Mouse (Mus musculus): ENCODE data around the gene Ctdsp2.

The Ctdsp2 gene

DNA sequence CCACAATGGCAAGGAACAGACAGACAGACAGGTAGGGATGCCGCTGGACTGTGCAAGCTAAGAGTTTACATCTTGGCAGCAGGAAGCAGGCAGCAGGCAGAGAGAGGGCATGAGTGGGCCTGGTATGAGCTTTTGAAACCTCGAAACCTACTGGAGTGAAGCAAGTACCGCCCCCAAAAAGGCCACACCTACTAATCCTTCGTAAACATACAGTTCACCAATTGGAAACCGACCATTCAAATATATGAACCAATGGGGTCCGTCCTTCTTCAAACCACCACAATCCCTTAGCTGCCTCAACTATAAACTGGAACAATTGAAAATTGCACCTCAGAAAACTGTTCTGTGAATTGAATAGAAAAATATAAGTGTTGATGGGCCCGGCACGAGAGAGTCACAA lies 14.7 kb upstream of the Ctdsp2 start:
- DNase-seq, result no peak

DNA sequence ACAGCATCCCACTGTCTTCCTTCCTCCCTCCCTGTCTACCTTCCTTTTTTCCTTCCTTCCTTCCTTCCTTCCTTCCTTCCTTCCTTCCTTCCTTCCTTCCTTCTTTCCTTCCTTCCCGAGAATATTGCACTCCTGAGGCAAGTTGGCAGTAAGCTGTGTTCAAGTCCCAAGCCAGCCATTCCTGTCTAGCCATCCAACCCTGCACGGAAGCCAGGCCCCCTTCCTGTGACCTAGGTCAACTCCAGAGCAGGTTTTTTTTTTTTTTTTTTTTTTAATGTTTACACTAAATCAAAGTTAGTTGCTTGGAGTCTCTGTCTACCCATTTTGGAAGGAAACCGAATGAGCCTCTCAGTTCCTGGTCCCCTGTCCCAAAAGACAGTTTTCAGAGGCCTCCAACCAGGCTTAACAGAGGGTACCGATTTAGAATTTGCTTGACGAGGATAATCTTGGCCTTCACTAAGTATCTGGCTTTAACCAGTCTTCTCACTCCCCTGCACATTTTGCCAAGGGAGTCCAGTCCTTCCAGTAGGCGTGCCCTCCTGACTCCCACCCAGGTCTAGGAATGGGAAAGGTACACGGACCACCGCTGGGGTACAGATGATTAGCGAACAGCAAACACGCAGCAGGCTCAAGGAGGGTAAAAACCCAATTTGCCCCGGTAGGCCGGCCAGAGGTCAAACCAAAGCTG lies 7.0 kb upstream of the Ctdsp2 start:
- no peak for DNase-seq

DNA sequence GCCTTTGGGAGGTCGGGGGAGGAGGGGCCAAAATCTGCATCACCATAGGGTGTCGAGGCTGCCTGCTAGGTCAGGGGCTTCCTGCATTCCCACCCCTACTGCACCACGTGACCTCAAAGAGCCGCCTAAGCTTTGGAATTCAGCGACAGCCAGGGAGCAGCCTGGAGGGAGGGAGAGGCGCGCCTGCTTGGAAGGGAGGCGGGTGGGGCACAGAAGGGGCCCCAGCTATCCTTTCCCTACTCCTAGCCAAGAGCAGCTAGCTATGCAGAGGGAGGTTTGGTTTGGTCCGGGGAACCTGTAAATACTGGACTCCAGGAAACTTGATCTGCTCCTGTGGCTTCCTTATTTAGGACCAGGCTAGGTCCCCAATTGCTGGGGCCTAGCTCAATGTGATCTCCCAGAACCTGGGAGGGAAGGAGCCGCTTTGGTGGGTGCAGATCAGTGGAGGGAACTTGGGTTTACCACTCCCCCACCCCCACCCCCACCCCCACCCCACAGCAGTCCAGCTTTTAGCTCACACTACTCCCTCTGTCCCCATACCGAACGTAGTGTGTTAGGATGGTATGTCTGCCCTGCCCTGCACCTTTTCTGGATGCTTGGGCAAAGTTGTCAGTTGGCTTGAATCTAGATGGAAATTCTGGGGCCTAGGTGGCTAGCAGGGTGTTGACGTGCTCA lies 6.3 kb upstream of the Ctdsp2 start:
- DNase-seq, result peak; percentile 45 to 74

DNA sequence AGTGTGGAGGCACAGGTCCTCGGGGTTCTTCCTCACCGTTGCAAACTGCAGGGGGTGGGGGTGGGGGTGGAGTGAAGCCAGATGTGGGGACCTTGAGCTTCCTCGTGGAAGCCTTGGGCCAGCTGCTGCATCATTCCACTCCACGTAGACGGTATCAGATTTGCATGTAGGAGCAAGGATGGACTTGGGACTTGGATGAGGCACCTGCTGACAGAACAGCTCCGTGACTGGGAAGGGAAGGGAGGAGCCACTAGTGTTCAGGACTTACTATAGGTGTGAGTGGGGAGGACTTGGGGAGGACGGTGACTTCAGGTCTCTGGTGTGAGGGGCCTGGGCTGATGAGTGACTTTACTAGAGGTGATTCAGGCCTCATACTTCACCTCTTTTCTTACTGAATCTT lies 5.5 kb upstream of the Ctdsp2 start:
- no peak for DNase-seq

DNA sequence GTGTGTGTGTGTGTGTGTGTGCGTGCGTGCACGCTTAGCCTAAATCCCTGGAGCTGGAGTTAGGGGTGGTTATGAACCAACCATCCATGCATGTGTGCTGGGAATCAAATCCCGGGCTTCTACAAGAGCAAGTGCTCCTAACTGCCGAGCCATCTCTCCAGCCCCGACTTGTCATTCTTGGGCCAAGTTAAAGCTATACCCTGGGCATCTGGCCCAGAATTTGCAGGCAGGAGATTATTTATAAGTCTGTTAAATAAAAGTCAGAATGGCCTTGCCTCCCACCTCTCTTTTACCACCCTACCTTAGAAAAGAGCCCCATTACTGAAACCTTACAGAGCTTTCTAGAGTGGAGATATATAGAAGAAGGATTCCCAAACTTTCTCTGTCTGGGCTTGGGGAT lies 2.8 kb upstream of the Ctdsp2 start:
- DNase-seq, result no peak

DNA sequence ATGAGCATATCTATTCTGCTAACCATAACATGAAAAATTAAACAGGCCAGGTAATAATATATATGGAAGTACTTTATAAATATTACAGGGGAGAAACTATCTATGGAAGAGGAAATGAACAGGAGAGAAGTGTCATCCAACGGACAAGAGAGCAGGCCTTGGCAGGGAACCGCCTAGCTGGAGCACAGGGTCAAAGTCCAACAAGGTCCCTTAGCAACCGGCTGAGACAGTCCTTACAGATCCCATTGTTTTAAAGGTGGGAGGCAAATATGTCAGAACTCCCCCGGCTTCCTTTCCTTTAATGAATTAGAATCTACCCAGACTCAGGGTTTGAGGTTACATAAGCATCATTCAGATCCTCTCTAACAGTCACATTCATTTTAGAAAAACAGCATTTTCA lies 1.4 kb upstream of the Ctdsp2 start:
- peak; percentile 69 to 73 for DNase-seq

DNA sequence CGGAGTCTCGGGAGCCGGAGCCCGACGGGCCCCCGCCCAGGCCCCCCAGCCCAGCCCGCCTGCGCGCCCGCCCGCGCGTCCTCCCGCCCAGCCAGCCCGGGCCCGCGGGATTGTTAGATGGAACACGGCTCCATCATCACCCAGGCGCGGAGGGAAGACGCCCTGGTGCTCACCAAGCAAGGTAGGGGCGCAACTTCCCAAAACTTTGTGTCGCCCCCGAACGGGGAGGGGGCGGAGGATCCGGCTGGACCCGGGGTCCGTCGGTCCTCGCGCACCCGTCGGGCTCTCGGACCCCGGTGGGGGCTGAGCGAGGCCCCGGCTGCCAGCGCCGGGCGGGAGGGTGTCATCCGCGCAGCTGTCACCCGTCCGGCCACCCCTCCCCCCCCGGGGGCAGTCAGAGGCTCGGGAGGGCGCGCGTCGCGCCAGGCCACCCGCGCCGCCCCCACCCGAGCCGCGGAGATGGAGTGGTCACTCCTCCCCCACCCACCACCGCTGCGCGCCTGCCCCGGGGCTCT lies 661 bp downstream of the Ctdsp2 start:
- peak in 1 of 2 experiments; percentile 57 for DNase-seq

DNA sequence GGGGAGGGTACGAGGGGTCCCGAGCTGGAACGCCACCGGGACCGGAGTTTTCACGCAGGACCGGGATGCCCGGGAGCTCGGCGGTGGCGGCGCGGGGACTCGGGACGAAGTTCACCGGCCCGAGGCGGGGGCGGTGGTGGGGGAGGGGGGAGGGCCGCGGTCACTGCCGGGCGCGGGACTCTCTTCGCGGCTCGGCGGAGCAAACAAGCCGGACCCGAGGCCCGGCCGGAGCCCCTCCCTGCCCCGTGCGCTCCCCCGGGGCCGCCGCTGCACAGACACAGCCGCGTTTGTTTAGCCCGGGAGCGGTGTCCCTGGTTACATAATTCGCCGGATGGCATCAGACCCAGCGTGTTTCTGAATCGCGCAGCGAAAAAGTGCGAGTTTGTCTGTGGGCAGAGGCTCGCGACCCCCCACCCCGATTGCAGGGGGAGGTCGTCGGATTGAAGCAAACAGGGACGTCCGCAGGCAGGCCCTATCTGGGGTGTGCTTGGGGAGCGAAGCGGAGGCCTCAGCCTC lies 1.2 kb downstream of the Ctdsp2 start:
- DNase-seq, result peak in 1 of 2 experiments; percentile 44

DNA sequence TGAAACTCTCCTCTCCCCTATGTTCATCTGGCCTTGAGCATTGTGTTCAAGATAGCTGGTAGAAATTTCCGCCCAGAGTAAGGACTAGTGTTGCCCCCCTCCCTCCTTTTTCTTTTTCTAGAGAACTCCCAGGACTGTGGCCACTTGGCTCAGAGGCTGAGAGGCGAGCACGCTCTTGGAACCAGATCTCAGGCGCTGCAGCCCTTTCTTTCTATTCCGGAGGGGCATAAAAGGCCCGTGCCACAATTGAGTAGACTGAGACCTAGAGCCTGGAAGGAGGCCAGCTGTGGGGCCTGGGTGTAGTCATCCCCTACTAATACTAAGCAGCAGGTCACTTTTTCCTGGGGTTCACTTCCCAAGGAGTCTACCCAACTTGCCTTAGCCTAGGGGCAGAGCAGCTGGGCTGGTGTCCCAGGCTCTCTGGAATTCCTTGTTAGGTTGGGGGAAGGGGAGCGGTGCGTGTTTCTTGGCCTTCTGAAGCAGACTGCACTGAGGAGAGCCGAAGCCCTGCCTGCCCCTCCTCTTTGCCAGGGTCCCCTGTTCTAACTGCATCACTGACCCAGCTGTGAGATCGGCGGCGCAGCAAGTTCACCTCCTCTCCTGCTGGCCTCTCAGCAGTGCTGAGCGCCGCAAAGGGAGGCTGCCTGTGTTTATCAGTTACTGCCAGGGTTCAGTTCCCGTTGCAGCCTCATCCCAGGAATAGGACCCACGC lies 1.9 kb downstream of the Ctdsp2 start:
- DNase-seq, result peak; percentile 64 to 65

DNA sequence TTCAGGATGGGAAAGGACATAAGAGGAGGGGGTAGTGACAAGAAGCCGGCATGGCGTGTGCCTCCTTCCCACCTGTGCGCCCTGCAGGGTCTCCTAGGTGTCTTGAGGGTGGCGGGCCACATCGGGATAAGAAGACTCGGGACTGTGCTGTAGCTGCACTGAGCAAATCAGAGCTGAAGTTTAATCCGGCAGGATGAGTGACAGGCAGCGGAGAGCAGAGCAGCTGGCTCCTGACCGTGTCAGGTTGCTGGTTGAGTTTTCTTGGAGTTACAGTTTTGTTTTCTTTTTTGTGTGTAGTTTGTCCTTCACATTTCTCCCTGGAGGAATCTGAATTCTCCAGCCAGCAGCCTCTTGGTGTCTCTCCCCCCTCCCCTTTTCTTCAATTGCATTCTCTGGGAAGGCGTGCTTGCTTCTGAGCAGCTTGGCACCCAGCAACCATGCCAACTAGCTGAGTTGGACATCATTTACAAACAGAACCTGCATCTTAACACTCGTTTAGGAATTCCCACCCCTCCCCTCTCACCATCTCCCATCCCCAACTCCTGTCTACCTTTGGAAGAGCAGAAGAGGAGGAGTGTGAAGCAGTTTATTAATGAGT lies 2.5 kb downstream of the Ctdsp2 start:
- no peak for DNase-seq

DNA sequence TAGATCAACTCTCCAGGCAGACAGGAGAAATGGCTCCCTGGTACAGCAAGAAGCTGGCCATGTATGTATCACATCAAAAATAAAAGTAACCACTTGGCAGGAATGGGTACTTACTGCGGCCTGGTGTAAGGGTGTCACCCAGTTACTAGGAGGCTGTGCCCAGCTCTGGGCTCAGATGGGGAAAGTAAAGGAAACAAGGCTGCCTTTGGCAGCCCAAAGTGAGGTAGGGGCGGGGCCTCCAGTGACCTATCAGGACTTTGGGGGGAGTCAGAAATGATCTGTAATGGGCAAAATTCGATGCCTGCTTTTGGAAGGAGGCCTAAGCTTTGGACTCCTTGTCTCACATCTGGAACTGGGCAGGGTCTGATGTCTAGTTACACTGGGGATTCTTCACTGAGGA lies 3.2 kb downstream of the Ctdsp2 start:
- DNase-seq, result no peak

DNA sequence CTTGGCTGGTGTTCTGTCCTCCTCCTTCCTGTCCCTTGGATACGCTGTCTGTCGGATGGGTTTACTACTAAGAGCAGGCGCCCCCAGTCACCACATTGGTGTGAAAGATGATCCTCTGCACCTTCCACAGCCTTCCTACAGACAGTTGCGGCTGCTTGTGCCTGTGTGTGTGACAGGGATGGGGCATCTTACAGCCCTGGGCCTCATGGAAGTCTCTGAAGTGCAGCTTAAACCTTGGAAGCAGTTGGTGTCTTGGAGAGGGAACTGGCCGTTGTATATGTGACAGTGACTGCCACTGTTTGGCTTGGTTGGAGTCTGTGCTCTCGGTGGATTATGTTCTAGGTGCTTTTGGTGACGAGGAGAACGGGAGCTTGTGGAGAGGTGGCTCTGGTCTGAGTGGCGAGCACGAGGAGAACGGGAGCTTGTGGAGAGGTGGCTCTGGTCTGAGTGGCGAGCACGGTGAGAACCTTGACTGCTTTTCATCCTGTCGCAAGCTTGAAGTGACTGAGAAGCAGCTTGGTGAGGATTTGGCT lies 4.7 kb downstream of the Ctdsp2 start:
- no peak for DNase-seq

DNA sequence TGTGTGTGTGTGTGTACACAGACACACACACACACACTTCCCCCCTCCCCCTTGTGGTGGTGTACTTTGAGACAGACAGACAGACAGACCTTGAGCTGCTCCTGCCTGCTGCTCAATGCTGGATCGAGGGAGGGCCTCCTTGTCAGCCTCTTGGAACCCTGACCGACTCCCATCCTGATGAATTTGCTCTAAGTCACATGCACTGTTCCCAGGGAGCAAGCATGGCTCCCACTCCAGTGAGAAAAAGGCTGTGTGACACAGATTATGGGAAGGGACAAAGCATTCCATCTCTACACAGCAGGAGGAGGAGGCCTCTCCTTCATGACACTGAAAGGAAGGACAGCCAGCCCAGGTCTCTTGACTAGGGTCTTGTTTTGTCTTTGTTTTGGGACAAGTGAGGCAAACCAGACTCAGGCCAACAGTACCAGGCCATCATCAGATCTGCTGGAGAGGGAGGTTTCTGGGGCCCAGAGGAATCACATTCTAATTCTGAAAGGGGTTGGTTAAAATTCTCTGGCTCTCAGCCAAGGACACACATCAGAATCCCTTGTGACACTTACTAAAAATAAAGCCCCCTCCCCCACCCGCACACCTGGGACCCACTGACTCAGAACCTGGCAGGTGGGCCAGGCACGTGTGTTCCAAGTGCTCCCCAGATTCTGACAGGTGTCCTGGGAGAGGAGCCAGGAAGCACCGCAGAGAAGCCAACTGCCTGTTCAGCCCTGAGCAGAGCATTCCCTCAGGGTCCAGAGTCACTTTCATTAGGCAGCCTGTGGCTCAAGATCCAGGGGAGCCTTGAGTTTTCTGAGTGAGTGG lies 5.9 kb downstream of the Ctdsp2 start:
- DNase-seq, result peak in 1 of 2 experiments; percentile 70

DNA sequence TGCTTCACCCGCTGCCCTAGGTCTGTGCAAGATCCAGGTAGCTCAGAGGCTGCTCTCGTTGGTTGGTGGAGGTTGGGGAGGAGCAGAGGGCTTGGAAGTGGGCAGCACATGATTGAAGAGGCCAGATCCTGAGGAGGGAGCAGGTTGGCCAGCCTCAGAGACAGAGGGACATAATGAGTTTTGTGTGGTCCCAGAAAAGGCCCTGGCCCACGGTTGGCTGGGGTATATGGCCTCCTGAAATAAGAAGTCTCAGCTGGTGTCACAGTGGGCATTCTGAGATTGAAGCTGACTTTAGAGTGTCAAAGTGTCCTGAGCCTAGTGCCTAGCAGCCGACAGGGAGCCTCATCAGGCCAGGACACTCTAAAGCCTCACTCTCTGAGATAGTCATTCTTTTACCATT lies 6.6 kb downstream of the Ctdsp2 start:
- DNase-seq, result no peak

DNA sequence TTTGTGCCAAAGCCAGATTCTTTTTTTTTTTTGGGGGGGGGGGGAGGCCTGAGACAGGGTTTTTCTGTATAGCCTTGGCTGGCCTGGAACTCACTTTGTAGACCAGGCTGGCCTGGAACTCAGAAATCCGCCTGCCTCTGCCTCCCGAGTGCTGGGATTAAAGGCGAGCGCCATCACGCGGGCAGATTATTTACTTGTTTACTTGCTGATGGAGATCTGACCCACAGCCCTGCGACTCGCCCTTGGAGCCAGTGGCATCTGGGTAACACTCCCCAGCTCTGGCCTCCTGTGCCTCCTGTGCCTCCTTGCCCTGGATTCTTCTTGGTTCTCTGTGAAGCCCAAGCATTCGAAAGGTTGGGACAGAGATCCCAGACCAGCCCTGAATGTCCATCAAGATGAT lies 7.1 kb downstream of the Ctdsp2 start:
- DNase-seq, result no peak

DNA sequence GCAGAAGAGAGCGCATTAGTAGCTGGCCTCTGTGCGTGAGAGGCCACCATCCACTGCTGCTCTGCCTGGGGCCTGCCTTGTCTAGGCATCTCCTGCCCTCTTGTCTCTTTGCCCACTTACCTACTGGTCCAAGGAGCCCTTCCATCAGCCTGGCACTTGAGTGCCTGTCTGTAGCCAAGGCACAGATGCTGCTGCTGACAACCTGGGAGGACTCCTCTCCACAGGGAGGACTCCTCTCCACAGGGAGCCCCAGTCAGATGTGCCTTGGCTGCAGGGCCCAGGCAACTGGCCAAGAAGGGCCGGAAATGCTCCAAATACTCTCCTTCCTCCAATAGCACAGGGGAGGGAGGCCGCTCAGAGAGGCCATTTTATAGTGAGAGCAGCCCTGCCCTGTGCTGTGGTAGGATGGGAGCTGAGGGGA lies 8.0 kb downstream of the Ctdsp2 start:
- DNase-seq, result peak; percentile 86 to 87

DNA sequence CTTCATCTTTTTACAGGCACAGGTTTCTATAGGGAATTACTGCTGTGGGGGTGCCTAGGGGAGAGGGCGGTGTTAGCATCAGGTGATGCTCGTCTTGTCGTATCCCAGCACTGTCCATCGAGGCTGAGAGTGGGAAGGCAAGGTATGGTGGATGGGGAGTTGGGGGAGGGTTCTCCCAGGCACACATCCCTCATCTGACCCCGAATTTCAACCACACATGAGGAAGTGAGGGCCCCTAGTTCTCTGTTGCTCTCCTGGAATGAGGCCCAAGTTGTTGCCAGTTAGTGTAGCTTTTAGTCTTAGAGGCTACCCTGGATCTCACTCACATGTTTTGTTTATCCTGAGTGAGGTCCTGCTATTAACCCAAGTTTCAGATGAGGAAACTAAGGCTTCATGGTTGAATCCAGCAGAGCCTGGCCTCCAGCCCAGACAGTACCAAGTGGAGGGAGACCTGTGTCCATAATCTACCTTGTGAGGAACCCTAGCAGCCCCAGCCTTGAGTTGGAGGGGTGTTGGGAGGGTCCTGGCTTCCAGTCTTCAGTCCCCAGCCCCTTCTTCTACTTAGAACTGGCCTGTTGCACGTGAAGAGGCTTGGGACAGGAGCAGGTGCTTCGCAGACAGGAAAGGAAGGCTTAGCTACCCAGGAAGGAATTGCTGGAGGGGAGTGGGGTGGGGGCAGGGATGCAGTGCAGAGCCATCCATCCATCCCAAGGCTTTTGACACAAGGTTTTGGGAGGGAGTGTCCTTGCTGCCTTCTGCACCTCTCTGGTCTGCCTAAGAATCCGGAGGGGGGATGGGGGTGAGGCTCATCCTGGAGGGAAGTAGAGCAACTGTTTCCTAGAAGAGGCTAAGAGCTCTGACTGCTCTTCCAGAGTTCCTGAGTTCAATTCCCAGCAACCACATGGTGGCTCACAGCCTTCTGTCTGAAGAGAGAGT lies 8.9 kb downstream of the Ctdsp2 start:
- no peak for DNase-seq

DNA sequence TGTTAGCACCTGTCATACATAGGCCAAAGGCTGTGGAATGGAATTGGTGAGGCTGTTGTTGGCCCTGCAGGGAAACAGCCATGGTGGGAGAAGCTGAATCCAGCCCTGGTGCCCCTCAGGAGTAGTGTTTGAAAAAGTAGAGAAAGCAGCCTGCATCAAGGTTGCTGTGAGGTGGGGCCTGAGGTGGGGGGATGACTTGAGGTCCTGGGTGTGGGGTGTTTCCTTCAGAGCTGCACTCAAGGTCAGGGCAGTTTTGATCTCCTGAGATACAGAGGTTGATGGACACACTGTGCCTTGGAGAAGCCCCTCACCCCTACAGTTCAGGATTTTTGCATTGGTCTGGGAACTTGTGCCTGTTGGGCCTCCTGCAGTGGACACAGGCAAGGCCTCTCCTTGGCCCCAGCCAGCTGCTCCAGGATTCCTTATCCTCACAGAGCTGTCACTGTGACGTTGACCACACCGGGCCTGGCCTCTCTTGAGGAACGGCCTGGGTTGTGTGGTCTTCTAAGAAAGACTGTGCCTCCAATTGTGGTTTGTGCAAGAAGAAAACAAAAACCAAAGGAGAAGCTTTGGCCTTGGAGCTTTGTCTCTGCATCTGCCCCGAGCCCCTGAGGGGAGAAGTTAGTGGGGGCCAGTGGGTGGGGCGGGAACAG lies 10.1 kb downstream of the Ctdsp2 start:
- DNase-seq, result no peak

DNA sequence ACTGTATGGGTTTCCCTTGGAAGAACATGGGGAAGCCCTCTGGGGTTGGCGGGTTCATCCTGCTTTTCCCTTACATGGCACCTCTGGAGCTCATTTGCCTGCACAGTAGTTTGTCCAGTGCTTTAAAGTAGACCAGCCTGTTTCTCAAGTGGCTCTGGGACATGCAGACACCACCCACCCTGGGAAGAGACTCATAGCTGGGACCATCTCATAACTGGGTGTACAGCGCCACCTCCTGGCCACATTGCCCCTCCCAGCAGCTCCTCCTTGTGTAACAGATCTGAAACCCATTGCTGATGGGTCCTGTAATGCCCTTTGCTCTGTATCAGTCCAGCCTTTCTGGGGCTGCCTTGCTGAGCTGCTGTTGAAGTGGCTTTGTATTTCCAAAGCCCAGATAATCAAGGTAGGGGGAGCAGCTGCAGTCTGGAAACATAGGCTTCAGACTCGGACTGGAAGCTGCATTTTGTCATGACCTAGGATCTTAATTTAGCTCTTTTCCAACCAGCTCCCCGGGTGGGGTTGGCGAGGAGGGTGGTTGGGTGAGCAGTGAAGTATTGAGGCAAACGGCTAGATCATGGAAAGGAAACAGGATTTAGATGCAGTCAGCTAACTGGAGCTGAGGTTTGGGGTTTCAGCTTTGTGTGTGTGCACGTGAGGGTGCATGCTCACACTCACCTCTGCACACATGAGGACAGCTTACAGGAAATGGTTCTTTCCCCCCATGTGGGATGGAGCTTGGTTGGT lies 12.0 kb downstream of the Ctdsp2 start:
- DNase-seq, result peak; percentile 83 to 90

DNA sequence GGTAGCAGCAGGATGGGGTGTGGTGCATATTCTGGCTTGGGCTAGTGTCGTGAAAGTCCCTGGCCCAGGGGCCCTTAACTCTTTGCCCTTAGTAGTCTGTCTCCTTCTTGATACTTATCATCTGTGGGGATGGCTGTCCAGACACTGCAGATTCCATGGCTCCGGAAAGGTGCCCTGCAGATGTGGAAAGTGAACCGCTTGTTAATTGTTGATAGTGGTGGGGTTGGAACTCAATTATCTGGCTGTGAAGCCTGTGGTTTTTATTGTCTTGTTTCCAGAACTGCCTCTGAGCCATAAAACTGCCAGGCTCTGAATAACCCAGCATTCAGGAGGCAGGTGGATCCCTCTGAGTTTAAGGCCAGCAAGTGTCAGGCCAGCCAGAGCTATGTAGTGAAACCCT lies 13.2 kb downstream of the Ctdsp2 start:
- DNase-seq, result no peak

All from kidney, adult 8-10 months (tissue).